Mouse (Mus musculus): ENCODE results near the gene Eipr1.

Eipr1 gene

GRCm38 (mm10) chr12:28823518-28823917, 71.9 kb downstream of the Eipr1 start:
- DNase-seq (ENCODE audit: low spot score), result no peak

DNA sequence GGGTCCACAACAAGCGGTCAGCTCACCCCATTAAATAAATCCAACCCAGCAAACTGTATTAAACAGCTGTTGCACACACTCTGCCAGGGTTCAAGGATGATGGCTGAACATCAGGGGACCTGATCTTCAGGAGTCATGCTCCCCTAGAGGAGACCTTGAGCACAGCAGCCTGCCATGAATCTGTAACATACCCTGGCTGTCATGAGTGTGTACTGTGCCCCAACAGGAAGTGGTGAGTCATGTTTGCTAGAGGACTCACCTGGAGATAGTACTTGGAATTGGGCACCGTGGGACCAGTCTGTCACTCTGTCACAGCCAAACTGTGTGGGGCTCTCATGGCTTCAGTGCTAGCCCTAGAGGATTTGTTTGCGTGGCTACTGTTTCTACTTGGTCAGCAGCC, 77.9 kb downstream of the Eipr1 start:
- peak; percentile 23 for DNase-seq (ENCODE audit: low spot score)

DNA sequence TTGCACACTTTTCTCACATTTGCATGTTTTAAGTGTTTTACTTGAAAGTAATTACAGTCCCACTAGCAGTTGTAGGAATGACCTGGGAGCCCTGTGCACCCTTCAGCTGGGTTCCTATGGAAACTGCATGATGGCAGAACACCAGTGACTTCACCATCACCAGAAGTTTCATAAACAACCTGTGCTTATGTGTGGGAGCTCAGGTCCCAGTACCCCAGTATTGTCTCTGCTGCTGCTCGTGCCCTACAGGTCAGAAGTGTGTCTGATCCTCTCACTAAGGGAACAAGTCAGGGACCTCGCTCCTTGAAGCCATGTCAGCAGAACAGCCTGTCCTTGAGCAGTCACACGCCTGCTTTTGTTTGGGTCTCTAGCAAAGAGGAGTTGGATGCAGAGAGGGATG, 78.9 kb downstream of the Eipr1 start:
- no peak for DNase-seq (ENCODE audit: low spot score)

DNA sequence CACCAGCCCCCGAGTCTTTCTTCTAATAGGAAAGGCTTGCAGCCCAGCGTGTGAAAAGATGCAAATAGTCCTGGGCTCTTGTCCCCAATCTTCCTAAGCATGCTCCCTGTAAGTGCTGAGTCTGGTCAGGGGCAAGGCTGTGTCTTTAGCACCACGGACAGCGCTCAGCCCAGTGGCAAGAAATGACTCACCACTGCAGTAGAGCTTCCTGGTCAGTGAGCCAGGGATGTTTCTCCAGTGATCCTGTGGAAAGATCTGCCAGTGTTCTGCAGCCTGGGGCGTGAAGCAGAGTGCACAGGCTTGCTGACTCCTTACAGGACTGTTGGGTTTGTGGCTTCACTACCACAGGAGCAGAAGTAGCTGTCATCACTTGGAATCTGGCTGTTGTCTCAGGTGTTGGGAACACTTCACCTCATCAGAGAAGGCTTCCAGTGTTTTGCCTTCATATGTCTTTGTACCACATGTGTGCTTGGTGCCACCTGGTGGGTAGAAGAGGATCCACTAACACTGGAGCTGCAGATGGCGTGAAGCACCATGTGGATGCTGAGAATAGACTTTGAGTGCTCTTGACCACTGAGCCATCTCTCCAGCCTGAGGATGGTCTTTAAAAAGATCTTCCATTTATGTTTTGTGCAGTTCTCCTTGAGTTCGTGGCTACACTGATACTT, 79.6 kb downstream of the Eipr1 start:
- DNase-seq (ENCODE audit: low spot score), result peak; percentile 19

- no peak for DNase-seq (ENCODE audit: low spot score)
Measured at GRCm38 (mm10) chr12:28834266-28834665, 82.7 kb downstream of the Eipr1 start.

DNA sequence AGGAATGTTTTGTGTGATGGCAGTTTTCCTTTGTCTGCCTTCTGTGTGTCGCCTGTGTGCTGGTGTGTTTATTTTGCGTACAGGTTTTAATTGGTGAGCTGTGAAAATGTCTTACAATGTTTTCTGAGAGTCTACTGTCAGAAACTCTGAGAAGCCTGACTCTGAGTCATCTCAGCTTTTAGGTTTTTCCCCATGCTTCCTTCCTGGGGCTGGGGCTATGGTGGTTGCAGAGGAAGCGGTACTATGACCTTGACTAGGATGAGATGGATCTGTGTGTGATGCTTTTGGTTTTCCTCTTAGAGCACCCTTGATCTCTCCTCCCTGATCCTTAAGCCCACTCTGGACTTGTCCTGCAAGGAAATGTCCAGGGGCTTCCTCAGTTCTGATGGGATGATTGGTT, 84.1 kb downstream of the Eipr1 start:
- DNase-seq (ENCODE audit: low spot score), result no peak

- no peak for DNase-seq (ENCODE audit: low spot score)
Measured at GRCm38 (mm10) chr12:28838268-28838667, 86.7 kb downstream of the Eipr1 start.

DNA sequence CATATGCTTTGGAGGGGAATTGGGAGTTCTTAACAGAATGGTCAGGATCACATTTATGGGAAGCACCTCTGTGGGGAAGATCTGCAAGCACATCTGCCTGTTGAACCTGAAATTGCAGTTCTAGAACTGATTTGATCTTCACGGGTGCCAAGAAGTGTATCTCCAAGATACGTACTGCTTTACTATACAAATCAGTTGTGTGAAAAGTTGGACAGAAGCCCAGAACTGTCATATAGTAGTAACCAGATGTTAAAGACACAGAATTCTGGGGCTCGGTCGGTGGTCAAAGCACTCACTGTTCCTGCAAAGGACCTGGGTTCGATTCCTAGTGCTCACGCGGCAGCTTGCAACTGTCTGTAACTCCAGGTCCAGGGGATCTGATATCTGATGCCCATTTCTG, 87.4 kb downstream of the Eipr1 start:
- no peak for DNase-seq (ENCODE audit: low spot score)

DNA sequence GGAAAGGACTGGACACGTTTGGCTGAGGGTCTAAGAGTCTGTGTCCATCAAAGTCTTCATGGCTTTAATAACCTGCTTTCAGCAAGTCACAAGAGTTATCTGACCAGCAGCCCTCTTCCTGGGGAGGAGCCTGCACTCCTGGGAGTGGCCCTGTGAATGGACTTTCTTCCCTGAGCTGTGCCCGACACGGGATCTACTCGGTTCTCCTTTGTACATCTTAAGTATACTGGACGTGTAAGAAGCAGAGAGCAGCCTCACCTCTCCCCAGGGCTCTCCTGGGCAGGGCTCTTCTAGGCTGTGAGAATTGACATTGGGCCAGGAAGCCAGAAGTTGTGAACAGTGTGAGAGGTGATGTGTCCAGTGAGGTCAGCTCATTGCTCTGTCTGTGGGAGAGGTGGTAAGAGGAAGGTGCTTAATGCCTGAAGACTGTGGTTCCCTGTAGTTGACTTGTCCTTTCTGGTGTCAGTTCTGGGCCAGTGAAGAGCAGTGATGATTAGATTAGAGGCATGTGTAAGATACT, 89.6 kb downstream of the Eipr1 start:
- DNase-seq (ENCODE audit: low spot score), result no peak

- no peak for DNase-seq (ENCODE audit: low spot score)
Measured at GRCm38 (mm10) chr12:28845811-28846210, 94.2 kb downstream of the Eipr1 start.

GRCm38 (mm10) chr12:28847401-28847800, 95.8 kb downstream of the Eipr1 start:
- no peak for DNase-seq (ENCODE audit: low spot score)

GRCm38 (mm10) chr12:28848726-28849612, 97.4 kb downstream of the Eipr1 start:
- no peak for DNase-seq (ENCODE audit: low spot score)

GRCm38 (mm10) chr12:28859495-28860263, 108.1 kb downstream of the Eipr1 start:
- DNase-seq (ENCODE audit: low spot score), result no peak

- DNase-seq (ENCODE audit: low spot score), result no peak
Measured at GRCm38 (mm10) chr12:28860264-28860560, 108.6 kb downstream of the Eipr1 start.

DNA sequence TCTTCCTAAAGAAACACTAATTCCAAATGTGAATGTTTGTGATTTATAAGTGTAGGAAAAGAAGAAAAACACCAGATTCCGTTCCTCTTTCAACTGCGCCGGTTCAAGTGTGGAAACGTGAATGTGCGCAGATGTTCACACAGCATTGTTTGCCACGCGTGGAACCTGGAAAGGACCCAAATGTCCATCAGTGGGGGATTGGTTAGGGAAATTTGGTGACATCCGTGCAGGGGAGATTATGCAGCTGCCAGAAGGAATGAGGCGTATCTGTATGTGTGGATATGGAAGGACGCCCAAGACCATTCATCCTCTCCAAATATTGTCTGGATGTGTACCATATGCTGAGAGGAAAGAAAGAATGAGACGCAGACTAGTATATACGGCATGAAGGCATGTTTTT, 111.7 kb downstream of the Eipr1 start:
- DNase-seq (ENCODE audit: low spot score), result no peak

- DNase-seq (ENCODE audit: low spot score), result no peak
Measured at GRCm38 (mm10) chr12:28866121-28866520, 114.5 kb downstream of the Eipr1 start.

- no peak for DNase-seq (ENCODE audit: low spot score)
Measured at GRCm38 (mm10) chr12:28868794-28869193, 117.2 kb downstream of the Eipr1 start.

DNA sequence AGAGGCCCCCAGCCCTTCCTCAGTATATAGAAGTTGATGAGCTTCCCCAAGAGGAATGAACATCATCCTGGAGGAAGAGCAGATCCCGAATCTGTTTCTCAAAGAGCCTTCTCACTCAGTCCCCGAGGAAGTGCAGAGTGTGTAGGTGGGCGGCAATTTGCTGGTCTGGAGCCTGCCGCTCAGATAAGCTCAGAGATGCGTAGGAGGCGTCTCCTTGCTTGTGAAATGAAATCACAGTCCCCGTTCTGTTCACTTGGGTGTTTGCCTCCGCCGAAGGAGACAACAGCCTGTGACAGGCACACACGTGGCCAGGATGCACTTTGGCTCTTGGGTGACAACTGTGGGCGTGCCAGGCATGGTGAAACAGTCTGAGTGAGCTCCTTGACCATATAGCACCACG, 120.7 kb downstream of the Eipr1 start:
- no peak for DNase-seq (ENCODE audit: low spot score)

- DNase-seq (ENCODE audit: low spot score), result no peak
Measured at GRCm38 (mm10) chr12:28874781-28875251, 123.2 kb downstream of the Eipr1 start.

DNA sequence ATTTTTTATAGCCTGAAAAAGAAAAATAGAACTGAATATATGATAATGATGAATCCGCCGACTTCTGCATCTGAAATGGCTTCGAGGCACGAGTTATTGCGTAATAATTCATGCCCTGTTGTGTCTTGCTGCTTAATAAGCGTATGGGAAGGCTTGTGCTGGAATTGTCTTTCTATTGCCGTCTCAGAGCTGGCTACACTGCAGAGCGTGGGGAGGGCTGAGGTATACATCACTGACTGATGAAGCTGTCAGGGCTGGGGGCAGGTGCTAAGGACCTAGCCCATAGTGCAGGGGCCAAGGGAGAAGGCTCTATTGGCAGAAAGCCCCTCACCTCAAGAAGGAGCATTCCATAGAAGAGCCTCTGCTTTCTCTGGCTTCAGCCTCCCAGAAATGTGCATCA, 123.9 kb downstream of the Eipr1 start:
- DNase-seq (ENCODE audit: low spot score), result no peak

DNA sequence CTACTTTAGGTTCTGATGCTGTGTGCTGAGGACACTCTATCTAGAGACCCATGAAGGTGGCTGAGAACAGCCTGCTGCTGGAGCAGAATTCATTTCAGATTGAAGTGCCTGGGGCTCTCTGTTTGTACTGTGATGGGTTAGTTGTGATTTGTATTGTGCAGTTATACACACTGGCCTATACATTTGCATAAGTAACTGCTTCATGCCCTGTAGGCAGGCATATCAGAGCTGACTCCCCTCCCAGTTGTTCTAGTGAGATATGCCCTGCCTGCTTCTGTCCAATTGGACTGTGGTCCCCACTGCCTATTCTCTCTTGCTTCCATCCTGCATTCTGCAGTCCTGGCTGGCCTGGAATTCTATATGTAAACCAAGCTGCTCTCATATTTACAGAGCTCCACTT, 128.9 kb downstream of the Eipr1 start:
- no peak for DNase-seq (ENCODE audit: low spot score)

GRCm38 (mm10) chr12:28887712-28888111, 136.1 kb downstream of the Eipr1 start:
- DNase-seq (ENCODE audit: low spot score), result no peak
